Mouse (Mus musculus): ENCODE measurements around the gene Il1a.

Gene Il1a

DNA sequence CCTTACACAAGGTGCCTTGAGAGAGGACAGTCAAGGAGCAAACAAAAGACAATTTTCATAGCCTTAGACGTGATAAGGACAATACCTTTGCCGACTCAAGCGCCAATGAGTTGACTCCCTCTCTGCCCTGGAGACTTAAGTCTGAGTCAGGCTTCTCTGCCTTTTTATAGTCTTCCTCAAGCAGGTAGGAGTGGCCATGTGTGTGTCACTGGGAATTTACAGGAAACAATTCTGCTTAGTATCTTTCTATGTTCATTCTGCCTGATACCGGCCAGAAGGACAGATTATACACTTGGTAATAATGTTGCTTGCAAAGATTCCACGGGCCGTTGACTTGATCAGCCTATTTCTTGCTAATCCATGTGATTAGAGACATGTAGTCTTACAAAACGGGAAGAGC is at the start of gene Il1a:
Gene Il1a (minus strand): TSS at position 137 of the 400 bp plus-strand sequence.
- in situ Hi-C loops (cut with MboI; ENCODE audit: low sequenced_read_pairs) = no loop called here

DNA sequence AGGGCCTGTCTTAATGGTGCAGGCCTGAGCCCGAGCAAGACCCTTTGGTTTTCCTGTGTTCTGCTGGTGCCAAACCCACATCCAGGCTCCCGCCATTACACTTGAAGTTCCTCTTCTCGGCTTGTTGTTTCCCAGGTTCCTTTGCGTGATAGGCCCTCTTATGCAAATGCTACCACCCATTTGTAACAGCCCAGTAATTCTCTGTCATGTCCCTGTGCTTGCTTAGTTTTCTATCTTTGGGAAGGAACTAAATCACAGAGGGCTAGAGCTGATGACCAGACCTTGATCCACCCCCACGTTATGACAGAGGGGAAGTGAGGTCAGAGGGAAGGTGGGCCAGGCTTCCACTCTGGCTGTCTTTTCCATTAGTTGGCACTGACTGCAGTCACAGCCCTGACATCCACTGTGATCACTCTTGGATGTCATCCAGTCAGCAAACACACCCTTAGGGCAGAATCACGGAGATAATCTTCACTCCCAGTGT is 28.4 kb upstream of the Il1a start:
- in situ Hi-C loops (cut with MboI; ENCODE audit: low sequenced_read_pairs) = no loop called here

DNA sequence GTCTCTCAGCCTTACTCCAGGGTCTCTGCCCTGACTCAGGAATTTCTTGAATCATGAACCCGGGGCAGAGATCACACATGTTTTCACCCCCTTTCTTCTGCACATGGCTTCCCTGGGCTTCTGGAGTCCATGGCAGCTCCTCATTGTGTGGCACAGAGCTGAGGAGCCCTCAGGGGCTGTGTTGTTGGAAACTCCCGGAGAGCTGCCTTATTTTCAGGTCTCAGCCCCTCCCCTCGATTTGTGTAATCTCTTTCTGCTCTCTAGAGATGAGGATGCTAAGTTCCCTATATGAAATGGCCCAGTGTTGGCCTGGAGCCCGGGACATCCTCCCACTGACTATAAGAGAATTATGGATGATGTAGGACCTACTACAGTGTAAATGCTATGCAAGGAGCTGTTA is 23.7 kb upstream of the Il1a start:
- in situ Hi-C loops (cut with MboI; ENCODE audit: low sequenced_read_pairs) = no loop called here

DNA sequence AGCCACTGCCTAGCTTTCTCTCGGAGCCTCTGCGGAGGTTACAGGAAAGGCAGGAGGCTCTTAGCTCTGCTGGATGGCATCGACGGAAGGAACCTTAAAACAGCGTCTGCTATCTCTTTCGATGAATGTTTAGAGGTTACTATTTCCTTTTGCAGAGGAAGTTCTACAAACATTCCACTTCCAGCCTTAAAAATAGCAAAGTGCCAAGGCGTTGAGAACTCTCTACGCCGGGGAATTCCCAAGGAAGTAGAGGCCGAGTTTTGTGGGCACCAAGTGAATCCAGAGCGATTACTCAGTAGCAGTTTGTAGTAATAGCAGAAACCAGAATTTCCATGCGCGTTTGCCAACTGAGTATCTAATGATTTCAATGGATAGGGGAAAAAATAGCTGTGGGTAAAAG is 20.8 kb upstream of the Il1a start:
- in situ Hi-C loops (cut with MboI; ENCODE audit: low sequenced_read_pairs) = no loop called here

- in situ Hi-C loops (cut with MboI; ENCODE audit: low sequenced_read_pairs) = no loop called here
These were observed 20.3 kb upstream of the Il1a start for GRCm38 (mm10) chr2:129330024-129330423.

DNA sequence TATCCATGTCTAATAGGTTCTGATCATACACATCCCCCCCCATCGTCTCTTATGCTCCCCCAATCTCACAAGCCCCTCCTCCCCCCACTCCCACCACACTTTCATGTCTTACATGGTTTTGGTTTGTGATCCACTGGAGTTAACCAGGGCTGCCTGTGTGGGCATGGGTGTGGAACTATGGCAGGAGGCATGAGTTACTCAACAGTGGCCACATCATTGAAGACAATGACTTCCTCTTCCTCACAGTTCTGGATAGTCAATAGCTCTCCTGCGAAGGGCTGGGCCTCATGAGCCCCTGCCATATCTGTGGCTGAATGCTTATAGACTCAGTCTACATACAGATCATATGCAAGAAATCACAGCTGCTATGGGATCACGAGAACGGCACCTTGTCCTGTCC is 18.5 kb upstream of the Il1a start:
- in situ Hi-C loops (cut with MboI; ENCODE audit: low sequenced_read_pairs) = no loop called here

DNA sequence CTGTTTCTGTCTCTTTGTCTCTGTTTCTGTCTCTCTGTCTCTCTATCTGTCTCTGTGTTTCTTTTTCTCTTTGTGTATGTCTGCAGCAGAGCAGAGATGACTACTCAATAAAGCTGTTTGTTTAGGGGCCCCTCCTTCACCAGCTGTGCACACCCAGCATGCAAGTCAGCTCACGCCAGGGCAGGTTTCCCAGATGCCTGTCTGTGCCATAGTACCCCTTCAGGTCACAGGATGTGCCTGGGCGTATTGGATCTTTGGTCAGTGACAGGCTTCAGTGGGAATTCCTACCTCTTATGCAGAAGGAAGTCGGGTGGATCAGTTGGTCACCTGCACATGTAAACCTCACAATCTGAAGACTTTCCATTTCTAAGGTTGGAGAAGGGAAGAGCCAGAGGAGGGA is 14.4 kb upstream of the Il1a start:
- in situ Hi-C loops (cut with MboI; ENCODE audit: low sequenced_read_pairs) = no loop called here

- in situ Hi-C loops (cut with MboI; ENCODE audit: low sequenced_read_pairs) = no loop called here
These were observed 12.4 kb upstream of the Il1a start for GRCm38 (mm10) chr2:129322117-129322635.

DNA sequence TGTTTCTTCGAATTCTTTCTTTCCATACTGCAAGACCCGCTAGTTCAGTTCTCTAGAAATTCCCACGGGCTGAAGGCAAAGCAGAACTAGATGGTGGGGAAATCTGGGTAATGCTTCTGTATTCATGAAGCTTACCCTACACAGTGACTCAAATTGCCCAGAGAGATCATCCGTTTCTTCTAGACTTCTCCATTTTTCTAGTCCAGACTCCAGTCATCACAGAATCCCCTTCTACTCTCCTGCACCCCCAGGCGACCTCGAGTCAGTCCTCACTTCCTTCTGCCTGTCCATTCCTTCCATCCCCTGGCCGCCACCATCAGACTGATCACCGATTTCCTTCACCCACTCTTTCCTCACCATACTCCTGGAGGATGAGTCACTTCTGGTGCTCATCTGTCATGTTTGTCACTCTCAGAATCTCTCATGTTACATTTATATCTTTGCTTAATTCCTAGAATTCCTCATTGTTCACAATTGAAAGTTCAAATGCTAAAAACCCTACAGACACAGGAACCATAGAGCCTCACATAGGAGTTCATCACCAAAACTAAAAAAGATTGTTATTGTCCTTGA is 10.3 kb upstream of the Il1a start:
- in situ Hi-C loops (cut with MboI; ENCODE audit: low sequenced_read_pairs) = no loop called here

GRCm38 (mm10) chr2:129315831-129316230 is 6.1 kb upstream of the Il1a start:
- in situ Hi-C loops (cut with MboI; ENCODE audit: low sequenced_read_pairs) = no loop called here

DNA sequence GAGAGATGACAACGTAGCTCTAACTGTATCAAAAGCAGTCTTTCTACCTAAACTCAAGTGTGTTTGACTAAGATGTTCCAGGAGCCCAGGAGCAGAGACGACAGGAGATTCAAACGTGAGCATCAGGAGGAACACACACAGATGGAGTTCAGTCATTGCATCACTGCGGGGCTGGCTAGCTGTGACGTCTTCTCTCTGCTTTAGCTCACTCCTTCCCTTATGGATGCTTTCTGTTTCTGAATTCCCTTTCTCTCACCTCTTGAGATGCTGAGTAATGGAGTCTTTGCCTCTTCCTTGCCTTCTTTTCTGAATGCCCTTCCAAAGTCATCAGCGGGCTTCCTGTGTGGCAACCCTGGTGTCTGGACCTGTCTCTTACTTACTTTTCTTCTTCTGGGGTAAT is 5.1 kb upstream of the Il1a start:
- in situ Hi-C loops (cut with MboI; ENCODE audit: low sequenced_read_pairs) = no loop called here

GRCm38 (mm10) chr2:129313934-129314333 is 4.2 kb upstream of the Il1a start:
- in situ Hi-C loops (cut with MboI; ENCODE audit: low sequenced_read_pairs) = no loop called here

DNA sequence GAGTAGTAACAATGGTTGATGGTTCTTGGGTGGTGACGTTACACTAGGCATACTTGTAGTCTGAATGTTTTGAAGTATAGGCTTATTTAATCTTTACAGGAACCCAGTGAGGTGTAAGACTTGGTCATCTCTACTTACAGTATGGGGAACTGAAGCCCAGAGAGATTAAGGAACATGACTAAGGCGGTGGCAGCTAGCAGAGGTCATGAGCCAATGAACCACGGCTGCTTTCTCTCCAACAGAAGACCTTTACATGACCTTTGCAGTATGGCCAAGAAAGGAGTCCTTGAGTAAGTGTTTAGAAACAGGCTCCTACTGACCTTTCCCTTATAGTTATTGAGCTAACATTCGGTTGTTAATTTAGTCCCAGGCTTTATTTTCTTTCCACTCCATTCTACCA is 3.8 kb downstream of the Il1a start:
- in situ Hi-C loops (cut with MboI; ENCODE audit: low sequenced_read_pairs) = no loop called here

- in situ Hi-C loops (cut with MboI; ENCODE audit: low sequenced_read_pairs) = no loop called here
These were observed 12.2 kb downstream of the Il1a start for GRCm38 (mm10) chr2:129297589-129297982.

GRCm38 (mm10) chr2:129296671-129297588 is 12.8 kb downstream of the Il1a start, which contains the start of gene Ckap2l:
Ckap2l (minus strand) TSS chr2:129297212.
- in situ Hi-C loops (cut with MboI; ENCODE audit: low sequenced_read_pairs) = no loop called here

DNA sequence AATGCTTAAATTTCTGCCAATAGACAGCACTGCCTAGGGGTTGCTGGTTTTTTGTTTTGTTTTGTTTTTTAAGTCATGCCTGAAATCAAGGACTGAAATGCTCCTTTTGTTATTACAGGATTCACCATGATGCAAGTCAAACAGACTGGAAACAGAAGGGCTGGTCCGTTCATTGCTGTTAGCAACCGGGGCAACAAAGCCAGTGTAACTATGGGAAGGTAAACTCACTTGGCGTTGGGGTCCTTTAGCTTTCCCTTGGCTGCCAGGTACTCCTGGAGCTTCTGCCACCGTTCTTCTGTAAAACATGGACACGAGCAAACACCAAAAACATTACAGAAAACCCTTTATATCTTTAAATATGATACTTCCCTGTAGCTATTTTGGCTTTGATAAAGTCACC is 13.7 kb downstream of the Il1a start:
- in situ Hi-C loops (cut with MboI; ENCODE audit: low sequenced_read_pairs) = no loop called here

DNA sequence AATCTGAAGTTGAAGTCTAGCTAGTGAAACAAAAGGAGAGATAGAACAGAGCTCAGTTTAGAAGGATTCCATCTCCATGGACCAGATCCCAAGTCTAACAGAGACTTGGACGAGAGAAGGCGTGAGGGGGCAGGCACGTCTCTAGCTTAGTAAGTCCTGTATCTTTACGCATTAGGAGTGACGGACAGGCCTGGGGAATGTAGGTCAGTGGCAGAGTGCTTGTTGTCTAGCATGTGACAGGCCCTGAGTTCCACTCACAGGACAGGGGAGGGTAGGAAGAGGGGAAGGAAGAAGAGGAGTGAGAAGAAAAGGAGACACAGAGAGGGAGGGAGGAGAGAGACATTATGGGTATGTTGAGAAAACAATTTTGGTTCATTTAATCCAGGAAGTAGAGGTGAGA is 14.7 kb downstream of the Il1a start:
- in situ Hi-C loops (cut with MboI; ENCODE audit: low sequenced_read_pairs) = no loop called here

DNA sequence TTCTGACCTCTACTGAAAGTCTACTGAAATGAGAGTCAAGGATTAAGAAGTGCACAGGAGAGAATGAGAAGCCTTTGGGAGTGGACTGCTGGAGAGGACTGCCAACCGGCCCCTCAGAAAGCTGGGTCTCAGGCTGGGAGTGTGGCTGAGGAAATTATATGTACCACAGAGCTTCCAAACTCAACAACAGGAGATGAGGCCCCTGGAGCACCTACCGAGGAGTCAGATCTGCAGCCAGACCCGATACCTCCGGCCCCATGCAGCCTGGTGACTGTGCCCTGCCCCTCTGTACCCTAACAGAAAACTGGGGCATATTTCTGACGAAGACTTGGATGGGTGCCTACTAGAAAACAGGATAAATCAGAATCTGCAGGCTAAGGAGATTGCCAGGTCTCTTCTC is 35.9 kb downstream of the Il1a start:
- in situ Hi-C loops (cut with MboI; ENCODE audit: low sequenced_read_pairs) = no loop called here

GRCm38 (mm10) chr2:129270621-129271020 is 39.2 kb downstream of the Il1a start:
- in situ Hi-C loops (cut with MboI; ENCODE audit: low sequenced_read_pairs) = no loop called here

DNA sequence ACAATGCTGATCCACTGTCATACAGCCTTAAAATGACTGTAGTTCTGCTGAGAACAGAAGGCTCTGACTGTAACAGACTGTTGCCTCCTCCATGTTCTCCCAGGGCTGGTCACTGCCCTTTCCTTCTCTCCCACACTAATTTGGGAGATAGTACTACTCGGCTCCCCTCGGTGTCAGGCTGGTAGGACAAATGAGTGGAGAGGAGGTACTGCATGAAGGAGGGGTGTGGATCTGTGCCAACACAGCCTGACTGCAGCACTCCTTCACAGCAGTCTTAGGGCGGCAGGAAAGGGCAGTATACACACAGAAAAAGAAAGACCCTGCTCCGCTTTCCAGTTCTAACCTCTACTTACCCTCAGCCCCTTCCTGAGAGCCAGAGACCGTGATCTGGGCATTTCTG is 39.8 kb downstream of the Il1a start:
- in situ Hi-C loops (cut with MboI; ENCODE audit: low sequenced_read_pairs) = no loop called here

DNA sequence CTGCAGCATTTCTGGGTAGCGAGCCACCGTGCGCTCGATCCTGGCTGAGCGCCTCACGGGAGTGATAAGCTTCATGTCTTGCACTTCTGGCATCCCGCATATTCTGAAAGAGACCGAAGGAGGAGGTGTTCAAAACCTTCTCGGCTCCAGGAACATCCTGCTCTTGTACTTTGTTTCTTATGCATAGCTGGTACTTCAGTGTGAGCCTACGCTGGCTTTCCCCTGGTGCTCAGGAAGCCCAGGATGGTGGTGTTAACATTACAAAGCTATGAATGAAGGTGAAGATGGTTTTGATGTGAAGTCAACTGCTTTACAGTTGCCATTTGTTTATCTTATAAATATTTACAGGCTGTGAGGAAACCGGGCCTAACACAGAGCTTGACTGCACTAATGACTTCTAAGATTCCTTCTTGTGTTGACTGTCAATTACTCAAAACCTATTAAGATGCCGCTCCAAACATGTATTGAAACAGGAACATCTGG is 40.6 kb downstream of the Il1a start:
- in situ Hi-C loops (cut with MboI; ENCODE audit: low sequenced_read_pairs) = no loop called here

- in situ Hi-C loops (cut with MboI; ENCODE audit: low sequenced_read_pairs) = no loop called here
These were observed 42.0 kb downstream of the Il1a start for GRCm38 (mm10) chr2:129267738-129268137.
